Mouse (Mus musculus): ENCODE measurements around the gene Gtsf1. TPM values are rescaled to one million over a fixed set of nuclear protein-coding genes. Genes with fewer than 3 reads are reported as not detected.

The Gtsf1 gene
- polyA plus RNA-seq, 1 experiment from 2014 or later: not detected

DNA sequence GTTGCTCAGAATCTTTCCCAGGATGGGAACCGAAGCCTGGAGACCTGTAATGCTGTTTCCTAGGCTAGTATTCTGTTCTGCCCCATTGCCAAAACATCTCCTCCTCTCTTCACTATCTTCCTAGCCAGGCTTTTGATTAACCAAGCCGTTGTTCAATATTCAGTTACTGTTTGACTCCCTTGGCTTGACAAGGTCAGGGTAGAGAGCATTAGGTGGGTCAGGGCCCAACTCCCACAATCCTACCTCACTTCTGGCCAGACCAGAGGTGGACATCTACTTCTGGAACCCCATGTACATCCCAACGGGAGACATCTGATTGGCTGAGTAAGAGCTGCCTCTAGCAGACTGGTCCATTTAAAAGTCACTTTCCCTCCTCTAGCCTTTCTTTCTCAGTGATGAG is 67.3 kb downstream of the Gtsf1 start:
- Histone ChIP-seq H3K4me2 (replicated peaks; ENCODE audit: low read depth, low read length) (no peak overlapping the region), H3K27ac (ENCODE audit: low read depth, low read length) (no peak overlapping the region), H3K9me3 (ENCODE audit: control insufficient read depth, low read length) (no peaks in the 10 kb centered on the region), H3K36me3 (ENCODE audit: control insufficient read depth, insufficient read depth, low read length) (no peaks in the 10 kb centered on the region), H3K27me3 (ENCODE audit: control insufficient read depth, insufficient read depth, low read length) (no peaks in the 10 kb centered on the region), H3K9ac (ENCODE audit: low read depth, low read length) (no peak overlapping the region), H3K4me3 (ENCODE audit: low read length) (no peak overlapping the region), H3K4me1 (ENCODE audit: control insufficient read depth, insufficient read depth, low read length) (peaks cover 27% of the 10 kb centered on the region; the same call in 1 of the 2 replicates)
- ATAC-seq (ENCODE audit: low FRiP score, low TSS enrichment): no peak
- 76% methylated on average over 3 of the region's 3 CpGs for WGBS

DNA sequence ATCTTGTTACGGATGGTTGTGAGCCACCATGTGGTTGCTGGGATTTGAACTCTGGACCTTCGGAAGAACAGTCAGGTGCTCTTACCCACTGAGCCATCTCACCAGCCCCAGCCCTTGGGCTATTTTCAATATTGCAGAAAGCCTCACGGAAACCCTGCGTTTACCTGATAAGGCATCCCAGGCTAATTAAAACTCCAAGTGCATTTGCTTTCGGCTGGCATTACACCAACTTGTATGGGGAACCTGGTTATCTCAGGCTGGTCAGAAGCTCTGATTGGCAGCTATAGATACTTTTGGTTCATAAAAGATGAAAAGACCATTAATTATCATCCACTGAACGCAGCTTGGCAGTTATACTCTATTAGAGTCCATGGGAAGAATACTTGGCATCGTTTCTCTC is 67.9 kb downstream of the Gtsf1 start:
- Histone ChIP-seq H3K9me3 (ENCODE audit: control insufficient read depth, low read length) (no peaks in the 10 kb centered on the region), H3K36me3 (ENCODE audit: control insufficient read depth, insufficient read depth, low read length) (no peaks in the 10 kb centered on the region), H3K4me1 (ENCODE audit: control insufficient read depth, insufficient read depth, low read length) (peaks cover 26% of the 10 kb centered on the region; the same call in 1 of the 2 replicates), H3K27ac (ENCODE audit: low read depth, low read length) (no peak overlapping the region), H3K27me3 (ENCODE audit: control insufficient read depth, insufficient read depth, low read length) (no peaks in the 10 kb centered on the region), H3K4me3 (ENCODE audit: low read length) (no peak overlapping the region), H3K9ac (ENCODE audit: low read depth, low read length) (no peak overlapping the region), H3K4me2 (replicated peaks; ENCODE audit: low read depth, low read length) (no peak overlapping the region)
- 86% methylated on average over 6 of the region's 7 CpGs for WGBS
- no peak for ATAC-seq (ENCODE audit: low FRiP score, low TSS enrichment)

DNA sequence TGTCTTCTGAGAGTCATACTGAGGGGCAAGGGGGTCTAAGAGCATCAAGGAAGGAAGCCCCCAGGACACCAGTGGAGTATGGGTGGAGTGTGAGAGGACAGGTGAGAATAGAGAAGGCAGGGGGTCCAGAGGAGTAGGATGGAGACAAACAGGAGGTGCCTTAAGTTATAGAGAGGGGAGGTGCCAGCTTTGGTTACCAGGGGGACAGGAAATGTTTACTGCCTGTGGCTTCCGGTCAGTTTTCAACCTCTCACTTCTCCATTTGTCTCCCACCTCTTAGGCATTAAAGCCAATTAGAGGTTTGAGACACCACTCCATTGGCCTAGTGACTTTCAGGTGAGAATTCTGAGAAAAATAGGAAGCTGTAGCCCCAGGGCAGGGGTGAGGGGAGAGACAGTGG is 69.0 kb downstream of the Gtsf1 start:
- no peak overlapping the region for H3K9ac ChIP-seq (ENCODE audit: low read depth, low read length)
- 23% methylated on average over 1 of the region's 1 CpGs for WGBS
- no peaks in the 10 kb centered on the region for H3K27me3 ChIP-seq (ENCODE audit: control insufficient read depth, insufficient read depth, low read length)
- H3K36me3 ChIP-seq (ENCODE audit: control insufficient read depth, insufficient read depth, low read length): peaks cover 3% of the 10 kb centered on the region
- H3K9me3 ChIP-seq (ENCODE audit: control insufficient read depth, low read length): no peaks in the 10 kb centered on the region
- no peak for ATAC-seq (ENCODE audit: low FRiP score, low TSS enrichment)
- H3K4me2 ChIP-seq (replicated peaks; ENCODE audit: low read depth, low read length): no peak overlapping the region
- H3K27ac ChIP-seq (ENCODE audit: low read depth, low read length): no peak overlapping the region
- no peak overlapping the region for H3K4me3 ChIP-seq (ENCODE audit: low read length)
- peaks cover 20% of the 10 kb centered on the region; the same call in 1 of the 2 replicates for H3K4me1 ChIP-seq (ENCODE audit: control insufficient read depth, insufficient read depth, low read length)

DNA sequence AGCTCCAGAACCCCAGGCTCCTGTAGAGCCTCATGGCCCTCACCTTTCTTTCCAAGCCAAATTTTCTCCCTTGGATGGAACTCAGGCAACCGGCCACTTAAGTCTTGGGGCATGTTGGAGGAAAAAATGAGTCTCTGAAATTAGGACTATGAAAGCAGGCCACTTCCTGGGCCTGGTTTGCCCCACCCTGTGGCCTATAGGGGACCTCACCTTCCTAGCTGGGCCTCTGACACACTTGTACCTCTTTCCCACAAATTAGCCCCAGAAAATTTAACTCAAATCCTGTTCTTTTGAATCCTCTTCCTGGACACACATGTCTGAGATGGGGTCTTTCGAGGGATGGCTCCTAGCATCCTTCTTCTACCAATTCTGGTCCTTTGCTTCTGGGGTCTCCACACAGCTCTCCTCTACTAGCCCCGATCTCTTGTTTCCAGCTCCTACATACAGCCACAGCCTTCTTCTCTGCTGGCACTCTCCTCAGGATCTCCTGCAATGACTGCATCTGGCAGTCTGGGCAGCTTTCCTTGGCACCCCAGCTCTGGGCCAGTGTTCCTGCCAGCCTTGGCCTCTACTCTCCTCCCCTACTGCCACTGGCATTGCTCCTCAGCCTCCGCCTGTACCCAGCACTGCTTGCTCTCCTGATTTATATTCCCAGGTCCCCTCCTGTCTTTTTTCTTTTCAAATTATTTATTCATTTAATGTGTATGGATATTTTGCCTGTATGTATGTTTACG is 70.2 kb downstream of the Gtsf1 start:
- no peak overlapping the region for H3K4me2 ChIP-seq (replicated peaks; ENCODE audit: low read depth, low read length)
- 93% methylated on average over 5 of the region's 5 CpGs for WGBS

DNA sequence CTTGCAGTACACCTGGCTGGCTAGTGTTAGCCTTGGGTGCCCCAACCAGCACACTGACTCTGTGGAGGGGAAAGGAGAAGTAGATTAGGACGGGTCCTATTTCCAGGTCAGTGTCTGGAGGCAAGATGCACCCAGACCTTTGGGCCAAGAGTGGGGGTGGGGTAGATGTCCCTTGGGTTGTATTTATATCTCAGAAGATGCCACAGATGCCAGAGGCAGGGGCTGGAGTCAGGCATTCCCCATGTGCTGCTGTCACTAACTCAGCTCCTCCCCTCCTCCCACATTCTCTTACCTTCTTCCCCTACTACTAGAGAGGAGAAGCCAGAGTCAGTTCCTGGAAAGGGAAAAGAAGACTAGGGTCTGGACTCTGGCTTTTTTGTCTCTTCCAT is 71.2 kb downstream of the Gtsf1 start:
- H3K4me3 ChIP-seq (ENCODE audit: low read length): no peak overlapping the region
- H3K27me3 ChIP-seq (ENCODE audit: control insufficient read depth, insufficient read depth, low read length): no peaks in the 10 kb centered on the region
- H3K4me2 ChIP-seq (replicated peaks; ENCODE audit: low read depth, low read length): no peak overlapping the region
- no peaks in the 10 kb centered on the region for H3K9me3 ChIP-seq (ENCODE audit: control insufficient read depth, low read length)
- 33% methylated on average over 1 of the region's 1 CpGs for WGBS
- H3K36me3 ChIP-seq (ENCODE audit: control insufficient read depth, insufficient read depth, low read length): peaks cover 24% of the 10 kb centered on the region
- 0 out of 2 replicates have a peak overlapping the region, but pooled peaks have one; percentile 30 for H3K27ac ChIP-seq (ENCODE audit: low read depth, low read length)
- H3K4me1 ChIP-seq (ENCODE audit: control insufficient read depth, insufficient read depth, low read length): peaks cover 9% of the 10 kb centered on the region; the same call in 1 of the 2 replicates
- ATAC-seq (ENCODE audit: low FRiP score, low TSS enrichment): no peak; the same call in 1 of the 2 replicates
- H3K9ac ChIP-seq (ENCODE audit: low read depth, low read length): no peak overlapping the region

More for the DNA sequence above, 70.2 kb downstream of the Gtsf1 start:
- Histone ChIP-seq H3K4me1 (ENCODE audit: control insufficient read depth, insufficient read depth, low read length) (peaks cover 18% of the 10 kb centered on the region; the same call in 1 of the 2 replicates), H3K27me3 (ENCODE audit: control insufficient read depth, insufficient read depth, low read length) (no peaks in the 10 kb centered on the region), H3K27ac (ENCODE audit: low read depth, low read length) (no peak overlapping the region), H3K9me3 (ENCODE audit: control insufficient read depth, low read length) (no peaks in the 10 kb centered on the region), H3K4me3 (ENCODE audit: low read length) (no peak overlapping the region), H3K36me3 (ENCODE audit: control insufficient read depth, insufficient read depth, low read length) (peaks cover 15% of the 10 kb centered on the region), H3K9ac (ENCODE audit: low read depth, low read length) (no peak overlapping the region)
- no peak for ATAC-seq (ENCODE audit: low FRiP score, low TSS enrichment)

DNA sequence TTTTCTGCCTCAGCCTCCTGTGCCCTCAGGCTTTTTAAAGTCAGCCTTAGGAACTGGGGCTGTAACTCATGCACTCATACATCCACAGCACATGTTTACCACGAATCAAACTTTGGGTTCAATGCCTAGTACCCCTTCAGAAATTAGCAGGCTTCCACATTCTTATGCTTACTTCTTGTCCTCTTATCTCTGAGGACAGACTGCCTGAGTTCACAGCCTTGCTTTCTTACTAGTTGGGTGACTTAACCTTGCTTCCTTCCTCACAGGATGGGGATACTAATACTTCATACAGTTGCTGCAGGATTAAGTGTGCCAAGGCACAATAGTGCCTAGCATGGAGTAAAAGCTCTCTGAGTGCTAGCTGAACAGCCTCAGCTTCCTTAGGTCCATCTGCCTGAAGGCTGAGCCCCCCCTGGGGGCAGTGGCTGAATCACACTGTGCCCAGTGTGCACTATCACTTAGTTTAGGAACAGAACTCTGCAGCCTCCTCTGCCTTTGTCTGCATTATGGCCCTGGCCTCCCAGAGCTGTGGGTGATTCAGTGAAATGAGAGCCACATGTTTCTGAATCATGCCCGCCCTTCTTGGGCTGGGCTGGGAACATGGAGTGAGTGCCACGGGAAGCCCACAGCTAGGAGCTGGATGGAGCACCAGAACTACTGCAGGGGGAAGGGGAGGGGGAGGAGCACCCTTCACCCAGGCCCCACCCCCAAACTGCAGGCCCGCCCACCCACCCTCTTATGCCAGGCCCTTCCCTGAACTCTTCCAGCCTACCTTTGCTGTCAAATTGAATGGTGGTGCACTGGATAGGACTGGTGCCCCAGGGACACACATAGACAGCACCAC is 71.8 kb downstream of the Gtsf1 start:
- peaks cover 30% of the 10 kb centered on the region for H3K36me3 ChIP-seq (ENCODE audit: control insufficient read depth, insufficient read depth, low read length)
- 36% methylated on average over 4 of the region's 4 CpGs for WGBS
- ATAC-seq (ENCODE audit: low FRiP score, low TSS enrichment): peak; percentile 63
- H3K4me1 ChIP-seq (ENCODE audit: control insufficient read depth, insufficient read depth, low read length): peaks cover 8% of the 10 kb centered on the region; the same call in 1 of the 2 replicates
- H3K9ac ChIP-seq (ENCODE audit: low read depth, low read length): no peak overlapping the region
- H3K4me3 ChIP-seq (ENCODE audit: low read length): no peak overlapping the region
- no peaks in the 10 kb centered on the region for H3K27me3 ChIP-seq (ENCODE audit: control insufficient read depth, insufficient read depth, low read length)
- no peak overlapping the region for H3K4me2 ChIP-seq (replicated peaks; ENCODE audit: low read depth, low read length)
- no peaks in the 10 kb centered on the region for H3K9me3 ChIP-seq (ENCODE audit: control insufficient read depth, low read length)
- no peak overlapping the region for H3K27ac ChIP-seq (ENCODE audit: low read depth, low read length)

DNA sequence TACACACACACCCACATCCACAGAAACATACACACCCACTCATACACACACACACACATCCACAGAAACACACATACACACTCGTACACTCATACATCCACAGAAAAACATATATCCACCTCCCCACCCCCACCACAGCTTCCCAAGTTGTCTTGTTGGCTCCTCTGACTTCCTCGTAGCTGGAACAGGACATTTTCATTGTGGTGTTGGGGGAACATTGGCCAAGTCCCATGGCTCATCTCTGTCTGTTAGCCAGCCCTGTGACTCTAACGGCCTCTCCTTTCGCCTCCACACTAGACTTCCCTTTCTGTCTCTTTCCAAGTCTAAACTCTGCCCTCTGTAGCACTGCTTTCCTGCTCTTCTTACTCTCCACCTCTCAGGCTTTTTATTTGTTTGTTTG is 72.5 kb downstream of the Gtsf1 start:
- 83% methylated on average over 4 of the region's 4 CpGs for WGBS
- Histone ChIP-seq H3K27me3 (ENCODE audit: control insufficient read depth, insufficient read depth, low read length) (no peaks in the 10 kb centered on the region), H3K4me1 (ENCODE audit: control insufficient read depth, insufficient read depth, low read length) (peaks cover 8% of the 10 kb centered on the region; the same call in 1 of the 2 replicates), H3K36me3 (ENCODE audit: control insufficient read depth, insufficient read depth, low read length) (peaks cover 33% of the 10 kb centered on the region), H3K4me3 (ENCODE audit: low read length) (no peak overlapping the region), H3K9me3 (ENCODE audit: control insufficient read depth, low read length) (no peaks in the 10 kb centered on the region), H3K27ac (ENCODE audit: low read depth, low read length) (no peak overlapping the region), H3K4me2 (replicated peaks; ENCODE audit: low read depth, low read length) (no peak overlapping the region), H3K9ac (ENCODE audit: low read depth, low read length) (no peak overlapping the region)
- ATAC-seq (ENCODE audit: low FRiP score, low TSS enrichment): no peak

DNA sequence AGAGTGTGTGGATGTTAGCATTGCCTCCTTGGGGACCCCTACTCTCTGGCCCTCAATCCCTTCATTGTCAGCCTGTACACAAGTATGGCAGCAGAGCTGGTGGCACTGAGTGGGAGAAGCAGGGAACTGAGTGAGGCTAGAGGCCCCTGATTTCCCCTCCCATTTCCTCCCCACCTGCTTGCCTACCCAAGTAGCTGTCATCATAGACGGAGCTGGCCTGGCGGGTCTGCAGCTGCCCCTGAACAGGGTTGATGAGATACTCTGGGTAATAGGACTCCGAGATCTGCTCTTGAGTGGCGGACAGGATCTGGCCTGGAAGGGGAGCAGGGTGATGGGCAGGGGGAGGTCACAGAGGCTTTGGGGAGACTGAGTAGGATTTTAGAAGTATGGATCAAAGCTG is 74.1 kb downstream of the Gtsf1 start:
- no peak overlapping the region for H3K4me2 ChIP-seq (replicated peaks; ENCODE audit: low read depth, low read length)
- no peaks in the 10 kb centered on the region for H3K27me3 ChIP-seq (ENCODE audit: control insufficient read depth, insufficient read depth, low read length)
- 75% methylated on average over 4 of the region's 4 CpGs for WGBS
- H3K9me3 ChIP-seq (ENCODE audit: control insufficient read depth, low read length): no peaks in the 10 kb centered on the region
- H3K27ac ChIP-seq (ENCODE audit: low read depth, low read length): no peak overlapping the region
- 0 out of 2 replicates have a peak, but pooled peaks cover 3% of the 10 kb centered on the region for H3K4me1 ChIP-seq (ENCODE audit: control insufficient read depth, insufficient read depth, low read length)
- no peak for ATAC-seq (ENCODE audit: low FRiP score, low TSS enrichment)
- H3K4me3 ChIP-seq (ENCODE audit: low read length): no peak overlapping the region
- no peak overlapping the region for H3K9ac ChIP-seq (ENCODE audit: low read depth, low read length)
- H3K36me3 ChIP-seq (ENCODE audit: control insufficient read depth, insufficient read depth, low read length): peaks cover 45% of the 10 kb centered on the region

DNA sequence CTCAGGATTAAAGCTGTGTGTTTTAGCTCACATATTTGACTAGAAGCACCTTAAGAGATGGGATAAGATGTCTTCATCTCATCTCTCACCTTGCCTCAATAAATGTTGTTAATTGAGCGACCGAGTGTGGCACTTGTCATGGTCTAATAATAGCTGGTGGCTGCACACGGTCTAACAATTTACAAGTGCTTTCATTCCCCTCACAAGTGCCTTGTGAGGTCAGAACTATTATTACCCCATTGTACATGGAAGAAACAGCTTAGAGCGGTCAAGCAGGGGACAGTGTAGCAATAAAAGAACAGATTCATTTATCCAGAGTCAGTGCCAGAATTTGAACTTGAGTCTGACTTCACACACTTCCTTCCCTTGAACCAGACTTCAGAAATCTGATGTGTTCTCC is 74.8 kb downstream of the Gtsf1 start:
- peaks cover 52% of the 10 kb centered on the region for H3K36me3 ChIP-seq (ENCODE audit: control insufficient read depth, insufficient read depth, low read length)
- no peak for ATAC-seq (ENCODE audit: low FRiP score, low TSS enrichment)
- H3K27ac ChIP-seq (ENCODE audit: low read depth, low read length): no peak overlapping the region
- no peak overlapping the region for H3K4me2 ChIP-seq (replicated peaks; ENCODE audit: low read depth, low read length)
- no peaks in the 10 kb centered on the region for H3K27me3 ChIP-seq (ENCODE audit: control insufficient read depth, insufficient read depth, low read length)
- no peak overlapping the region for H3K4me3 ChIP-seq (ENCODE audit: low read length)
- 0 out of 2 replicates have a peak, but pooled peaks cover 3% of the 10 kb centered on the region for H3K4me1 ChIP-seq (ENCODE audit: control insufficient read depth, insufficient read depth, low read length)
- 76% methylated on average over 4 of the region's 4 CpGs for WGBS
- no peak overlapping the region for H3K9ac ChIP-seq (ENCODE audit: low read depth, low read length)
- H3K9me3 ChIP-seq (ENCODE audit: control insufficient read depth, low read length): no peaks in the 10 kb centered on the region
